Mouse (Mus musculus): ENCODE measurements around the gene Olfr1441. TPM values are rescaled to one million over a fixed set of nuclear protein-coding genes. Genes with fewer than 3 reads are reported as not detected.

Gene Olfr1441
- polyA plus RNA-seq, 1 experiment, result not detected

DNA sequence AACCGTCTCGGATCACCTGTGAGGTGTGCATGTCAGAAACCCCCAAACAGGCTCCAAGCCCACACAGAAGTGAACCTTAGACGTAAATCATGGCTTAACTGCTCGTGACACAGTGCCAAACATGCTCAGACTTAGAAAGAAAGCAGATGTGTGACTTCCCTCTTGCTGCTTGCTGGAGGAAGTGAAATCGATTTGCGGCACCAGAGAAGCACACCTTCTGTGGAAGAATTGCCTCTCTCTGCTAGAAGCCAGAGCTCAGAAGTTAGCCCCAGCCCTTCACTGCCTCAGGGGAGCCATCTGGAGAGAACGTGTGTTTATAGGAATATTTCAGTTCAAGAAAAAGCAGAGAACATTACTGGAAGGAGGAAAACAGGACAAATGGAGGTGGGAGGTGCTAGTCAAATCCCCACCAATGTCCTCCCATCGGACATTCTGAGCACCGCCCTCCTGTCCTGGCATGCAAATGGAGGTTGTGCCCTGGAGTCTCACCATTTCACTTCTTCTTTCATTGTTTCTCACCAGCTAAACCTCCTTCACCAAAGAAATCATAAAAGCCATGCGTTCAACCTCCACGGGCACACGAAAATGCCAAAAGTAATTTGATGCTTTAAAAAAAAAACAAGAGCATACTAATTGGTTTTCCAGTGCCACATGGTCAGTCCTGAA is 40.3 kb downstream of the Olfr1441 start:
- WGBS, result 75% methylated on average over 12 of the region's 12 CpGs
- Histone ChIP-seq H3K27ac (ENCODE audit: insufficient read depth, low read depth, low read length) (no peak overlapping the region), H3K4me1 (ENCODE audit: control insufficient read depth, insufficient read depth, low read length) (no peaks in the 10 kb centered on the region), H3K4me3 (ENCODE audit: insufficient read depth, low read depth, low read length) (no peak overlapping the region)
- no peak for TF ChIP-seq POLR2A (IDR thresholded peaks at IDR 0.05; ENCODE audit: insufficient read depth, low read depth, low read length)
- TF ChIP-seq CTCF (IDR thresholded peaks at IDR 0.05; ENCODE audit: insufficient read depth, low read depth, low read length), result no peak

GRCm38 (mm10) chr19:12459516-12459915 is 42.3 kb downstream of the Olfr1441 start:
- 82% methylated on average over 4 of the region's 4 CpGs for WGBS
- H3K27ac ChIP-seq (ENCODE audit: insufficient read depth, low read depth, low read length), result no peak overlapping the region
- no peak overlapping the region for H3K4me3 ChIP-seq (ENCODE audit: insufficient read depth, low read depth, low read length)
- no peaks in the 10 kb centered on the region for H3K4me1 ChIP-seq (ENCODE audit: control insufficient read depth, insufficient read depth, low read length)
- no peak for TF ChIP-seq POLR2A (IDR thresholded peaks at IDR 0.05; ENCODE audit: insufficient read depth, low read depth, low read length)
- TF ChIP-seq CTCF (IDR thresholded peaks at IDR 0.05; ENCODE audit: insufficient read depth, low read depth, low read length), result no peak

- no peak for TF ChIP-seq CTCF (IDR thresholded peaks at IDR 0.05; ENCODE audit: insufficient read depth, low read depth, low read length)
- no peak for TF ChIP-seq POLR2A (IDR thresholded peaks at IDR 0.05; ENCODE audit: insufficient read depth, low read depth, low read length)
- H3K27ac ChIP-seq (ENCODE audit: insufficient read depth, low read depth, low read length), result no peak within 1 kb of the TSS
- no peaks in the 10 kb centered on the region for H3K4me1 ChIP-seq (ENCODE audit: control insufficient read depth, insufficient read depth, low read length)
- no peak within 1 kb of the TSS for H3K4me3 ChIP-seq (ENCODE audit: insufficient read depth, low read depth, low read length)
- WGBS, result 77% methylated on average over 11 of the region's 11 CpGs
Observed at GRCm38 (mm10) chr19:12460282-12461249, 43.3 kb downstream of the Olfr1441 start, which contains the start of gene Mpeg1. TSS of gene Mpeg1 (plus strand) at chr19:12460779.

DNA sequence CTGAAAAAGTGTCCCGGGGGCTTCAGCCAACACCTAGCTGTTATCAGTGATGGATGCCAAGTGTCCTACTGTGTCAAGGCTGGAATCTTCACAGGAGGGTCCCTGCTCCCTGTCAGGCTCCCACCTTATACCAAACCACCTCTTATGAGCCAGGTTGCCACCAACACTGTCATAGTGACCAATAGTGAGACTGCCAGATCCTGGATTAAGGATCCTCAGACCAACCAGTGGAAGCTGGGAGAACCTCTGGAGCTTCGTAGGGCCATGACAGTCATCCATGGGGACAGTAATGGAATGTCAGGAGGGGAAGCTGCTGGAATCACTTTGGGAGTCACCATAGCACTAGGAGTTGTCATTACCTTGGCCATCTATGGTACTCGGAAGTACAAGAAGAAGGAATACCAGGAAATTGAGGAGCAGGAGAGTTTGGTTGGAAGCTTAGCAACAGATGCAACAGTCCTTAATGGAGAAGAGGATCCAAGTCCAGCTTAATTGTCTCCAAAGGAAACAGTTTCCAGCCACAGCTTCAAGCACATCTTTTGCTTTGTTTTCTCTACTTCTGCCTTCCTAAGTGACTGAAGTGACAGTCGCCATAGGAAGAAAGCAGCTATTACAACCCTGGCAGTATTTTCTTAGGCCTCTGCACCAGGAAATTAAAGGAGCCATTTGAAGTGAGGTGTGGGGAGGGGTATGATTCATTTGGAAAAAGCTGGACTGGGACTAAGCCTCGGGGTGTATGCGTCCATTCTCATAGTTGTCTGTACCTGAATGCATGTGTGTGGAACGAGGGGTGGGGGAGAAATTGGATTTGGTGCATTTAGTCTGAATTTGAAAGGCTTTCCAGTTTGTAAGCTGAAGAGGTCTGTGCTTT is 45.9 kb downstream of the Olfr1441 start:
- TF ChIP-seq CTCF (IDR thresholded peaks at IDR 0.05; ENCODE audit: insufficient read depth, low read depth, low read length) (no peak), POLR2A (IDR thresholded peaks at IDR 0.05; ENCODE audit: insufficient read depth, low read depth, low read length) (no peak)
- H3K4me3 ChIP-seq (ENCODE audit: insufficient read depth, low read depth, low read length), result no peak overlapping the region
- no peak overlapping the region for H3K27ac ChIP-seq (ENCODE audit: insufficient read depth, low read depth, low read length)
- WGBS, result 63% methylated on average over 7 of the region's 7 CpGs
- H3K4me1 ChIP-seq (ENCODE audit: control insufficient read depth, insufficient read depth, low read length), result no peaks in the 10 kb centered on the region

DNA sequence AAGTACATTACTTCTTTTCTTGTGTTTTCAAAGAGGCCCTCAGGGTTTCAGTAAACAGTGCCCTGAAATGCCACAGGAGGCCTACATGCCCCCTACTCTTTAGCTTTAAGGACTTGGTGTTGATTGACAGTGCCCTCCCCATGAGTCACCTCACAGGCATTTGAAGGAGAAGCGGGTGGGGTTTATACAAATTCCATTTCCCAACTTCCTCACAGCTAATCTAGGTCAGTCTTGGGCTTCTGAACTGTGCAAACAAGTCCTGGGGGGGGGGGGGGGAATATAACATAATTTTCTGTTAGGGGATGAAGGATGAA is 46.4 kb downstream of the Olfr1441 start:
- no peaks in the 10 kb centered on the region for H3K4me1 ChIP-seq (ENCODE audit: control insufficient read depth, insufficient read depth, low read length)
- TF ChIP-seq CTCF (IDR thresholded peaks at IDR 0.05; ENCODE audit: insufficient read depth, low read depth, low read length) (no peak), POLR2A (IDR thresholded peaks at IDR 0.05; ENCODE audit: insufficient read depth, low read depth, low read length) (no peak)
- no peak overlapping the region for H3K27ac ChIP-seq (ENCODE audit: insufficient read depth, low read depth, low read length)
- 48% methylated on average over 1 of the region's 1 CpGs for WGBS
- no peak overlapping the region for H3K4me3 ChIP-seq (ENCODE audit: insufficient read depth, low read depth, low read length)

DNA sequence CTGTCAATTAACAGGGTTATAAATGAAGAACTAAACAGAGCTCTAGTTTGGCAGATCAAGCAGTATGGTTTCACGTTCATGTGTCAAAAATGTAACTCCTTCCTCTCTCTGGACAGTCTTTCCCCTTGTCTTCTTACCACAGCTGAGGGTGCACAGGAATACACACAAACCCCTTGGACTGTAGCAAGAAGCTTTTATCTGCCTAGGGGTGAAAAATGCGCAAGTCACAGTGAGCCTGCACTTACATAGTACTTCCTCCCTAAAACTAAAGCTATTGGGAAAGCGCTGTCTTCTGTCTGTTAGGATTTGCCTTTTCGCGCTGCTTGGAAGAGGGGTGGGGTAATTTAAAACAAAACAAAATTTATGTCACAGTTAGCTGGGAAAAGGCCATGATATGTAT is 46.9 kb downstream of the Olfr1441 start:
- H3K27ac ChIP-seq (ENCODE audit: insufficient read depth, low read depth, low read length), result no peak overlapping the region
- H3K4me3 ChIP-seq (ENCODE audit: insufficient read depth, low read depth, low read length), result no peak overlapping the region
- no peaks in the 10 kb centered on the region for H3K4me1 ChIP-seq (ENCODE audit: control insufficient read depth, insufficient read depth, low read length)
- 84% methylated on average over 5 of the region's 5 CpGs for WGBS
- TF ChIP-seq CTCF (IDR thresholded peaks at IDR 0.05; ENCODE audit: insufficient read depth, low read depth, low read length), result no peak

- Histone ChIP-seq H3K27ac (ENCODE audit: insufficient read depth, low read depth, low read length) (no peak overlapping the region), H3K4me1 (ENCODE audit: control insufficient read depth, insufficient read depth, low read length) (no peaks in the 10 kb centered on the region), H3K4me3 (ENCODE audit: insufficient read depth, low read depth, low read length) (no peak overlapping the region)
- WGBS, result 65% methylated on average over 4 of the region's 4 CpGs
- TF ChIP-seq POLR2A (IDR thresholded peaks at IDR 0.05; ENCODE audit: insufficient read depth, low read depth, low read length), result no peak
- no peak for TF ChIP-seq CTCF (IDR thresholded peaks at IDR 0.05; ENCODE audit: insufficient read depth, low read depth, low read length)
Observed at GRCm38 (mm10) chr19:12464674-12465073, 47.4 kb downstream of the Olfr1441 start.

DNA sequence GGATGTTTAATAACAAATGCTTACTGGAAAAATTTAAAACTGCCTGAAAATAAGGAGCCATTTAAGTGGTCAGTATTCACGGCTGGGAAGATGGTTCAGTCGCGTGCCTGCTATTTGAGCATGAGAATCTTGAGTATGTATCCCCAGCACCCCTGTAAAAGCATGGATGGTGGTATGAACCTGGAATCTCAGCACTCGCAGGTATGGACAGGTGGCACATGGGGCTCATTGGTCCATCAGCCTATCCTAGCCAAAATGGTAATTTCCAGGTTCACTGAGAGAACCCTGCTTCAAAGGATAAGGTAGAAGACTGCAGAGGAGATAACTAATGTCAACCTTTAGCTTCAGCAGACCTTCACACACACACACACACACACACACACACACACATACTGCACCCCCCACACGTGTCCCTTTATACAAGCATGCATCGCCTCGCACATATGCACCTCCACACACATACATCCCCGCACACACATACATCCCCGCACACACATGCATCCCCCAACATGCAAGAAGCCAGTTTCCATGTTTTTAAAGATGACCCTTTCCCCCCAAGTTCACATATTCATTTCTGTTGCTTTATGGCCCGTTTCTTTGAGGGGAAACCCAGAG is 48.4 kb downstream of the Olfr1441 start:
- no peak for TF ChIP-seq CTCF (IDR thresholded peaks at IDR 0.05; ENCODE audit: insufficient read depth, low read depth, low read length)
- no peak for TF ChIP-seq POLR2A (IDR thresholded peaks at IDR 0.05; ENCODE audit: insufficient read depth, low read depth, low read length)
- no peaks in the 10 kb centered on the region for H3K4me1 ChIP-seq (ENCODE audit: control insufficient read depth, insufficient read depth, low read length)
- 91% methylated on average over 10 of the region's 10 CpGs for WGBS
- no peak overlapping the region for H3K27ac ChIP-seq (ENCODE audit: insufficient read depth, low read depth, low read length)
- no peak overlapping the region for H3K4me3 ChIP-seq (ENCODE audit: insufficient read depth, low read depth, low read length)

All from olfactory bulb, adult 2 months (tissue).